Mouse (Mus musculus): ENCODE results near the gene Tal1. TPM values are rescaled to one million over a fixed set of nuclear protein-coding genes. Genes with fewer than 3 reads are reported as not detected.

The Tal1 gene
- total and polyA plus RNA-seq, 2 experiments = 0.37 to 0.44 TPM

DNA sequence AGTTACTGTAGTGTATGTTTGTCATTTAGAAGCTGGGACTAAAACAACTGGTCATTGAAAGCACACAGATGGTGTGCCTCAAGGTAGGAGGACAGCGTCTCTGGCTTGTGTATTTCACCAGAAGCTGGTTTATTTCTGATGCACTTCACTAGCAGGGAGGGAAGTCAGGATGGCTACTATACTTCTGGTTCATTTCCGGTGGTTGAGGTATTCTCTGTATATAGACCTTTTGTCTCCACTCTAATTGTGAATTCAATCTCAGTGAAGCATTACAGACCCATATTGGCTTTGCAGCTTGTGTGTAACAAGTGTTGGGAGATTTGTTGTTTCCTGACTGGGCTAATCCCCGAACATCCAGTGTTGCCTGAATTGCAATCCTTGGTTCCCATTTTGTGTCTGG is 4.5 kb downstream of the Tal1 start:
- Histone ChIP-seq H3K9ac (ENCODE audit: low read depth, low read length) (no peak overlapping the region), H3K4me3 (ENCODE audit: insufficient read depth, low read depth, low read length) (no peak overlapping the region), H3K36me3 (ENCODE audit: control insufficient read depth, insufficient read depth, low read length) (no peaks in the 10 kb centered on the region), H3K4me1 (ENCODE audit: control insufficient read depth, insufficient read depth, low read length) (peaks cover 4% of the 10 kb centered on the region; the same call in 1 of the 2 replicates), H3K79me2 (ENCODE audit: control insufficient read depth, insufficient read depth, low read length) (no peaks in the 10 kb centered on the region), H3K27me3 (ENCODE audit: control insufficient read depth, insufficient read depth, low read length) (peaks cover 49% of the 10 kb centered on the region), H3K27ac (replicated peaks; ENCODE audit: insufficient read depth, low read depth, low read length) (no peak overlapping the region)
- 25% methylated on average over 3 of the region's 3 CpGs for WGBS
- TF ChIP-seq CTCF (IDR thresholded peaks at IDR 0.05; ENCODE audit: low read depth, low read length) = no peak
- no peak for TF ChIP-seq POLR2A (IDR thresholded peaks at IDR 0.05; ENCODE audit: extremely low read depth, insufficient read depth, low read length)
- no peak for DNase-seq (ENCODE audit: extremely low read depth, low read depth, low spot score)

DNA sequence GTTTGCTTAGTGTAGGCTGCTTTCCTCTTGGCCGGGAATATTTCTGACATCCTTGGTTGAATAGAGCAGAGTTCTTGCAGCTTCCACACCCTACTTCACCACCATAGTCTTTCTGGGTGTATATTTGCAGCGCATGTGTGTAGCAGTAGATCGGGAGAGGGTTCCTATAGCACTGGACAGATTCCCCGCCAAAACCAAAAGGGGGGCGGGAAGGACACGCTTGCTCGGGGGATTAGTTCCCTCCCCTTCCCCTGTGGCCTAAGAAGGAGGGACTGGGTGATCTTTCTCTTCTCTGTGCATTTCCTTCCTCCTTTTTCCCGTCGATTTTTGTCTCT is 6.3 kb downstream of the Tal1 start:
- Histone ChIP-seq H3K4me1 (ENCODE audit: control insufficient read depth, insufficient read depth, low read length) (0 out of 2 replicates have a peak, but pooled peaks cover 1% of the 10 kb centered on the region), H3K4me3 (ENCODE audit: insufficient read depth, low read depth, low read length) (no peak overlapping the region), H3K36me3 (ENCODE audit: control insufficient read depth, insufficient read depth, low read length) (no peaks in the 10 kb centered on the region), H3K27ac (replicated peaks; ENCODE audit: insufficient read depth, low read depth, low read length) (no peak overlapping the region), H3K79me2 (ENCODE audit: control insufficient read depth, insufficient read depth, low read length) (no peaks in the 10 kb centered on the region), H3K27me3 (ENCODE audit: control insufficient read depth, insufficient read depth, low read length) (peaks cover 39% of the 10 kb centered on the region), H3K9ac (ENCODE audit: low read depth, low read length) (no peak overlapping the region)
- 6% methylated on average over 9 of the region's 9 CpGs for WGBS
- no peak for TF ChIP-seq CTCF (IDR thresholded peaks at IDR 0.05; ENCODE audit: low read depth, low read length)
- TF ChIP-seq POLR2A (IDR thresholded peaks at IDR 0.05; ENCODE audit: extremely low read depth, insufficient read depth, low read length) = no peak
- DNase-seq (ENCODE audit: extremely low read depth, low read depth, low spot score) = no peak

DNA sequence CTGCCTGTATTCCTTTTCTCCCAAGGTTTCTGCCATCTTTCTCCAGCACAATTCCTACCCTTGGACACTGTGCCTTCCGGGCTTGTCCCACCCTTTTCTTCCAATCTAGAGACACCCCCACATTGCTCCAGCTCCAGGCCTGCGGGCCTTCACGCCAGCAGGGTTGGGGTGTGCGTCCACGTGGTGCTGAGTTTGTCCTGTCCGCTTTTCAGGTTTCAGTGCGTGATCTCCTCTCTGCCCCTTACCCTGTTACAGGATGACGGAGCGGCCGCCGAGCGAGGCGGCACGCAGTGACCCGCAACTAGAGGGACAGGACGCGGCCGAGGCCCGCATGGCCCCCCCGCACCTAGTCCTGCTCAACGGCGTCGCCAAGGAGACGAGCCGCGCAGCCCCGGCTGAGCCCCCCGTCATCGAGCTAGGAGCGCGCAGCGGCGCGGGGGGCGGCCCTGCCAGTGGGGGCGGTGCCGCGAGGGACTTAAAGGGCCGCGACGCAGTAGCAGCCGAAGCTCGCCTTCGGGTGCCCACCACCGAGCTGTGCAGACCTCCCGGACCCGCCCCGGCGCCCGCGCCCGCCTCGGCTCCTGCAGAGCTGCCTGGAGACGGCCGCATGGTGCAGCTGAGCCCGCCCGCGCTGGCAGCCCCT is 6.8 kb downstream of the Tal1 start:
- Histone ChIP-seq H3K27me3 (ENCODE audit: control insufficient read depth, insufficient read depth, low read length) (peaks cover 34% of the 10 kb centered on the region), H3K36me3 (ENCODE audit: control insufficient read depth, insufficient read depth, low read length) (no peaks in the 10 kb centered on the region), H3K4me3 (ENCODE audit: insufficient read depth, low read depth, low read length) (peak overlapping the region; percentile 60; the same call in 1 of the 2 replicates), H3K4me1 (ENCODE audit: control insufficient read depth, insufficient read depth, low read length) (0 out of 2 replicates have a peak, but pooled peaks cover 1% of the 10 kb centered on the region), H3K27ac (replicated peaks; ENCODE audit: insufficient read depth, low read depth, low read length) (no peak overlapping the region), H3K79me2 (ENCODE audit: control insufficient read depth, insufficient read depth, low read length) (no peaks in the 10 kb centered on the region), H3K9ac (ENCODE audit: low read depth, low read length) (peak overlapping the region; percentile 64)
- DNase-seq (ENCODE audit: extremely low read depth, low read depth, low spot score) = no peak
- 2% methylated on average over 58 of the region's 58 CpGs for WGBS
- no peak for TF ChIP-seq CTCF (IDR thresholded peaks at IDR 0.05; ENCODE audit: low read depth, low read length)

DNA sequence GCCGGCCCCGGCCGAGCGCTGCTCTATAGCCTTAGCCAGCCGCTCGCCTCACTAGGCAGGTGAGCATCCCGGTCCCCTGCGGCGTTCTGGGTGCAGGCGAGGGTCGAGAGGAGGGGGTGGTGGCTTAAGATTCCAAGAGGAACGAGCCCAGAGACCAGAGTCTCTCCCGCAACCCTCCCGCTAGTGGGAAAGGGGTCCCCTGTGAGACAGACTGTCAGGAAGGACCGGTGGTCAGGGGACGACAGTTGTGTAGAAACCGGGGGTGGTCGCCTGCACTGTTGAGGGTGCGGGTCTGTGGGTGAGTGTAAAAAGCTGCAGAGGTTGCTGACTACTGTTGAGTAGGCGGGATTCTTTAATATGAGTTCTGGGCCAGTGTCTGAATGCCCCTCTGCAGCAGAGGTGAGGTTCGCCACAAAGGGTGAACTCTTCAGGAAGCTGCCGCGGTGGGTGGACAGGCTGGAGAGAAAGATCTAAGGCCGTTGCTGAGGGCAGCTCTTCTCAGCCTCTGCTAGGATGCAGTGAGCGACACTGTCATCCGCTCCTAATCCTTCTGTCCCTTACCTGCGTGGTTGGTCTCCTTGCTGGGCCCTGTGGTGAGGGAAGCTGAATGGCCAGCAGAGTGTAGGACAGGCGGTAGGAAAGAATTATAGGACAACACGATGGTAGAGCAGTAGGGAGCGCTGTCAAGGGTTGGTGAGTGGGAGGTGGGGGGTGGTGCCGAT is 7.5 kb downstream of the Tal1 start:
- Histone ChIP-seq H3K27ac (replicated peaks; ENCODE audit: insufficient read depth, low read depth, low read length) (no peak overlapping the region), H3K9ac (ENCODE audit: low read depth, low read length) (no peak overlapping the region), H3K36me3 (ENCODE audit: control insufficient read depth, insufficient read depth, low read length) (no peaks in the 10 kb centered on the region), H3K79me2 (ENCODE audit: control insufficient read depth, insufficient read depth, low read length) (no peaks in the 10 kb centered on the region), H3K4me1 (ENCODE audit: control insufficient read depth, insufficient read depth, low read length) (0 out of 2 replicates have a peak, but pooled peaks cover 1% of the 10 kb centered on the region), H3K4me3 (ENCODE audit: insufficient read depth, low read depth, low read length) (no peak overlapping the region; the same call in 1 of the 2 replicates), H3K27me3 (ENCODE audit: control insufficient read depth, insufficient read depth, low read length) (peaks cover 34% of the 10 kb centered on the region)
- 8% methylated on average over 31 of the region's 31 CpGs for WGBS
- no peak for DNase-seq (ENCODE audit: extremely low read depth, low read depth, low spot score)
- no peak for TF ChIP-seq POLR2A (IDR thresholded peaks at IDR 0.05; ENCODE audit: extremely low read depth, insufficient read depth, low read length)
- TF ChIP-seq CTCF (IDR thresholded peaks at IDR 0.05; ENCODE audit: low read depth, low read length) = no peak

DNA sequence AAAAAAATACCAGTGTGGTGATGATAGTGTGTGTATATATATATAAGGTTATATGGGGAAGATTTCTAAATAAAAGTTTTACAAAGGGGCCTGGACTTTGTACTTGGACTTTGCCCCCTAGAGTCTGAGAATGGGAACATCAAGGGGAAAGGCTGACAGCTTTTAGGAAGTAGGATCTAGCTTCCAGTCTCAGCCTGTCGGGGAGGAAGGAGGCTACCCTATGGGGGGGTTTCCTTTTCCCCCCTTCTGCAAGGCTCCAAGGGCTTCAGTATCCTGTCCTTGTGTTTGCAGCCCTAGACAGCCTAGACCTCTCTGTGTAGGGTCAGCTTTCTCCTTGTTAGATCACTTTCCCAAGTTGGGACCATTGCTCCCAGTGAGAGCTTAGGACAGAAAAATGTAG is 15.4 kb downstream of the Tal1 start:
- no peak for TF ChIP-seq POLR2A (IDR thresholded peaks at IDR 0.05; ENCODE audit: extremely low read depth, insufficient read depth, low read length)
- TF ChIP-seq CTCF (IDR thresholded peaks at IDR 0.05; ENCODE audit: low read depth, low read length) = no peak
- H3K4me3 ChIP-seq (ENCODE audit: insufficient read depth, low read depth, low read length) = no peak overlapping the region
- H3K4me1 ChIP-seq (ENCODE audit: control insufficient read depth, insufficient read depth, low read length) = peaks cover 3% of the 10 kb centered on the region; the same call in 1 of the 2 replicates
- no peaks in the 10 kb centered on the region for H3K36me3 ChIP-seq (ENCODE audit: control insufficient read depth, insufficient read depth, low read length)
- 24% methylated on average over 1 of the region's 1 CpGs for WGBS
- H3K27ac ChIP-seq (replicated peaks; ENCODE audit: insufficient read depth, low read depth, low read length) = no peak overlapping the region
- no peaks in the 10 kb centered on the region for H3K79me2 ChIP-seq (ENCODE audit: control insufficient read depth, insufficient read depth, low read length)
- DNase-seq (ENCODE audit: extremely low read depth, low read depth, low spot score) = no peak
- no peak overlapping the region for H3K9ac ChIP-seq (ENCODE audit: low read depth, low read length)
- no peaks in the 10 kb centered on the region for H3K27me3 ChIP-seq (ENCODE audit: control insufficient read depth, insufficient read depth, low read length)

DNA sequence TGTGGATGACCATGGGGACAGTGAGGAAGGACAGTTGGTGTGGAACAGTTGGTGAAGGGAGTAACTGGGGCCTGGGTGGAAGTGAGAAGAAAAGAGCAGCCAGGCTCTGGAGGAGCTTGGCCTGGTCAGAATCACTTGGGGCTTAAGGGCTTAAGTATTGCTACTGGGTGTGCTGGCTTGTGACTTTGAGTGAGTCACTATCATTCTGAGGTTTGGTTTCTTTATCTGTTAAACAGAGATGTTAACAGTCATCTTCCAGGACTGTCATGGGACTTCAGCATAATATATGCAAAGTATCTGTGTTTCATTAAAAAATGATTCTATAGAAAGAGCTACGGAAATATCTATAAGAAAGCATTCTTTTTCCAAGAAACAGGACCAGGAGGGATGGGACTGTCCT is 18.6 kb downstream of the Tal1 start:
- WGBS = 87% methylated on average over 1 of the region's 1 CpGs
- Histone ChIP-seq H3K9ac (ENCODE audit: low read depth, low read length) (no peak overlapping the region), H3K4me1 (ENCODE audit: control insufficient read depth, insufficient read depth, low read length) (peaks cover 3% of the 10 kb centered on the region; the same call in 1 of the 2 replicates), H3K4me3 (ENCODE audit: insufficient read depth, low read depth, low read length) (no peak overlapping the region), H3K27me3 (ENCODE audit: control insufficient read depth, insufficient read depth, low read length) (no peaks in the 10 kb centered on the region), H3K27ac (replicated peaks; ENCODE audit: insufficient read depth, low read depth, low read length) (peak overlapping the region; percentile 65), H3K36me3 (ENCODE audit: control insufficient read depth, insufficient read depth, low read length) (no peaks in the 10 kb centered on the region), H3K79me2 (ENCODE audit: control insufficient read depth, insufficient read depth, low read length) (no peaks in the 10 kb centered on the region)
- no peak for DNase-seq (ENCODE audit: extremely low read depth, low read depth, low spot score)
- TF ChIP-seq CTCF (IDR thresholded peaks at IDR 0.05; ENCODE audit: low read depth, low read length) = no peak
- TF ChIP-seq POLR2A (IDR thresholded peaks at IDR 0.05; ENCODE audit: extremely low read depth, insufficient read depth, low read length) = no peak

Measured in liver, adult 2 months (tissue).